Mouse (Mus musculus) neural tube, embryonic 14.5 days (tissue): ENCODE data around the gene Sstr5. TPM values are rescaled to one million over a fixed set of nuclear protein-coding genes. Genes with fewer than 3 reads are reported as not detected.

Source experiments
- ATAC-seq: fragments of 200-750 bp; cut with Nextera tagmentation; 2 replicates; pipeline ENCODE4 v1.8.0; 2017; ENCODE audit warnings: low read depth, mild to moderate bottlenecking, moderate TSS enrichment, moderate library complexity
- H3K27ac ChIP-seq: fragments of 300-500 bp; sonication (generic); 2 replicates; pipeline ENCODE4 v1.5.1; 2014; ENCODE audit warnings: low read depth, mild to moderate bottlenecking, control low read depth, low read length, moderate library complexity, mixed read lengths
- H3K27me3 ChIP-seq: fragments of 300-500 bp; sonication (generic); 2 replicates; pipeline ENCODE4 v1.6.1; 2014; ENCODE audit warnings: low read length; ENCODE audit not compliant: control insufficient read depth, insufficient read depth
- H3K36me3 ChIP-seq: fragments of 300-500 bp; sonication (generic); 2 replicates; pipeline ENCODE4 v1.6.1; 2014; ENCODE audit warnings: low read length, mixed read lengths; ENCODE audit not compliant: control insufficient read depth, insufficient read depth
- H3K4me1 ChIP-seq: fragments of 300-500 bp; sonication (generic); 2 replicates; pipeline ENCODE4 v1.6.1; 2014; ENCODE audit warnings: low read length; ENCODE audit not compliant: control insufficient read depth, insufficient read depth
- H3K4me2 ChIP-seq: fragments of 300-500 bp; sonication (generic); 2 replicates; pipeline ENCODE4 v1.6.1; 2014; ENCODE audit warnings: mild to moderate bottlenecking, low read depth, low read length, control low read depth
- H3K4me3 ChIP-seq: fragments of 300-500 bp; sonication (generic); 2 replicates; pipeline ENCODE4 v1.5.1; 2014; ENCODE audit warnings: low read depth, low read length, control low read depth, mixed read lengths
- H3K9ac ChIP-seq: fragments of 300-500 bp; sonication (generic); replicated peaks from 2 replicates; pipeline ENCODE4 v1.6.1; 2014; ENCODE audit warnings: low read depth, mild to moderate bottlenecking, control low read depth, low read length, mixed read lengths
- H3K9me3 ChIP-seq: fragments of 300-500 bp; sonication (generic); 2 replicates; pipeline ENCODE4 v1.6.1; 2016; ENCODE audit warnings: low read length; ENCODE audit not compliant: control insufficient read depth
- WGBS: fragments of 180-500 bp; shearing (Covaris S2); extraction: QIAGEN DNeasy Blood & Tissue Kit; methylation state at CpG from one replicate; pipeline ENCODE4 v1.1.7; 2014; 5-methylcytosine and 5-hydroxymethylcytosine counted together
- polyA plus RNA-seq: library from polyadenylated mRNA; unstranded; fragments of >200 nt; fragmentation: Nextera tagmentation; extraction: Ambion mirVana; gene quantifications from 2 replicates; pipeline ENCODE4 v1.2.1, GENCODE M21; 2014

Sstr5 gene
- polyA plus RNA-seq, 1 experiment from 2014 or later: 0.55 TPM

DNA sequence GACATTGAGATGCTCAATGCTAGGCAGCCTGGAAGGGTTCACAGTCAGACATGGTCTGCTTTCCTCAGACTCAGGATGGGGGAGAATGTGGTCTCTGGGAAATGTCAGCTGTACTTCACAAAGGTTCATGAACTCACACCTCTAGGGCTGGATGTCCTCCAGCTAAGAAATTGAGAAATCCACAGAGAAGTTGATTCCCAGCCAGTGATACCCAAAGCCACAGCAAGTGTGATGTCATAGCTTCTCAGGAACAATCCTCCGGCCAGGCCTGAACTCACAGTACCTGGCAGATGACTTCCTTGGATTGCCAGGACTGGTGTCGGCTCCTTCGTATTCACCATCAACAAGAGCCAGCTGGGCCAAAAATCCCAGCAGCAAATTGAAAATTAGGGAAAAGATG, 51.2 kb downstream of the Sstr5 start:
- H3K4me2 ChIP-seq: no peak overlapping the region
- H3K9ac ChIP-seq: no peak overlapping the region
- H3K27ac ChIP-seq: no peak overlapping the region
- no peaks in the 10 kb centered on the region for H3K9me3 ChIP-seq
- 97% methylated on average over 3 of the region's 3 CpGs for WGBS
- no peak for ATAC-seq
- H3K27me3 ChIP-seq: no peaks in the 10 kb centered on the region
- 0 out of 2 replicates have a peak, but pooled peaks cover 3% of the 10 kb centered on the region for H3K4me1 ChIP-seq
- H3K4me3 ChIP-seq: no peak overlapping the region
- no peaks in the 10 kb centered on the region for H3K36me3 ChIP-seq

- WGBS: 19% methylated on average over 4 of the region's 4 CpGs
- Histone ChIP-seq H3K27me3 (no peaks in the 10 kb centered on the region), H3K4me2 (no peak overlapping the region), H3K9me3 (no peaks in the 10 kb centered on the region), H3K4me1 (0 out of 2 replicates have a peak, but pooled peaks cover 3% of the 10 kb centered on the region), H3K27ac (no peak overlapping the region), H3K9ac (no peak overlapping the region), H3K36me3 (no peaks in the 10 kb centered on the region), H3K4me3 (no peak overlapping the region)
- ATAC-seq: no peak
Measured at GRCm38 (mm10) chr17:25445074-25445473, 52.0 kb downstream of the Sstr5 start.

GRCm38 (mm10) chr17:25442889-25443288, 54.2 kb downstream of the Sstr5 start:
- H3K4me2 ChIP-seq: no peak overlapping the region
- 77% methylated on average over 3 of the region's 3 CpGs for WGBS
- H3K4me1 ChIP-seq: 0 out of 2 replicates have a peak, but pooled peaks cover 3% of the 10 kb centered on the region
- no peaks in the 10 kb centered on the region for H3K36me3 ChIP-seq
- H3K4me3 ChIP-seq: no peak overlapping the region
- H3K9ac ChIP-seq: no peak overlapping the region
- no peak overlapping the region for H3K27ac ChIP-seq
- no peak for ATAC-seq
- H3K9me3 ChIP-seq: no peaks in the 10 kb centered on the region
- H3K27me3 ChIP-seq: no peaks in the 10 kb centered on the region

- Histone ChIP-seq H3K9me3 (no peaks in the 10 kb centered on the region), H3K36me3 (no peaks in the 10 kb centered on the region), H3K9ac (no peak overlapping the region), H3K27ac (no peak overlapping the region), H3K27me3 (no peaks in the 10 kb centered on the region), H3K4me1 (0 out of 2 replicates have a peak, but pooled peaks cover 3% of the 10 kb centered on the region), H3K4me3 (no peak overlapping the region), H3K4me2 (no peak overlapping the region)
- 81% methylated on average over 6 of the region's 6 CpGs for WGBS
- no peak for ATAC-seq
Measured at GRCm38 (mm10) chr17:25441417-25441816, 55.7 kb downstream of the Sstr5 start.

Other genes starting within 250 kb of the Sstr5 start
- gene Baiap3, start 240.9 kb downstream of the Sstr5 start, polyA plus RNA-seq: 5.8 and 7.1 TPM in 2 replicates
- gene Ube2i, start 222.7 kb downstream of the Sstr5 start, polyA plus RNA-seq: 405 and 444 TPM in 2 replicates
- not detected in 2 replicates for gene Prss34, start 198.9 kb downstream of the Sstr5 start, polyA plus RNA-seq
- gene Prss28, start 188.6 kb downstream of the Sstr5 start, polyA plus RNA-seq: not detected in 2 replicates
- not detected in 2 replicates for gene Prss29, start 178.6 kb downstream of the Sstr5 start, polyA plus RNA-seq
- not detected in 2 replicates for gene Tpsab1, start 151.7 kb downstream of the Sstr5 start, polyA plus RNA-seq
- not detected in 2 replicates for gene Tpsb2, start 131.0 kb downstream of the Sstr5 start, polyA plus RNA-seq
- gene Tpsg1, start 128.0 kb downstream of the Sstr5 start, polyA plus RNA-seq: 1.1 and 1.6 TPM in 2 replicates
- 12.3 and 12.8 TPM in 2 replicates for gene Cacna1h, start 63.5 kb downstream of the Sstr5 start, polyA plus RNA-seq
- gene Tekt4, start 42.7 kb downstream of the Sstr5 start, polyA plus RNA-seq: 0.83 and 0.98 TPM in 2 replicates
- gene Sox8, start 73.4 kb upstream of the Sstr5 start, polyA plus RNA-seq: 12.8 and 17.5 TPM in 2 replicates
- gene Lmf1, start 81.8 kb upstream of the Sstr5 start, polyA plus RNA-seq: 24.2 and 25.4 TPM in 2 replicates
- 2.6 and 9.0 TPM in 2 replicates for gene Gng13, start 219.9 kb upstream of the Sstr5 start, polyA plus RNA-seq
- 2.5 and 2.9 TPM in 2 replicates for gene Chtf18, start 230.1 kb upstream of the Sstr5 start, polyA plus RNA-seq
- 25.4 and 29.9 TPM in 2 replicates for gene Rpusd1, start 230.4 kb upstream of the Sstr5 start, polyA plus RNA-seq
- not detected in 2 replicates for gene Mslnl, start 238.8 kb upstream of the Sstr5 start, polyA plus RNA-seq